Mouse (Mus musculus) fat pad, adult 2 months (tissue): Measurements from ENCODE around the gene Arhgef2.

ENCODE experiments used
- DNase-seq: peaks from one replicate; pipeline ENCODE4 v3.0.0-alpha.2; 2011; ENCODE audit warnings: low read depth, low spot score; ENCODE audit errors: extremely low read depth

Gene Arhgef2

DNA sequence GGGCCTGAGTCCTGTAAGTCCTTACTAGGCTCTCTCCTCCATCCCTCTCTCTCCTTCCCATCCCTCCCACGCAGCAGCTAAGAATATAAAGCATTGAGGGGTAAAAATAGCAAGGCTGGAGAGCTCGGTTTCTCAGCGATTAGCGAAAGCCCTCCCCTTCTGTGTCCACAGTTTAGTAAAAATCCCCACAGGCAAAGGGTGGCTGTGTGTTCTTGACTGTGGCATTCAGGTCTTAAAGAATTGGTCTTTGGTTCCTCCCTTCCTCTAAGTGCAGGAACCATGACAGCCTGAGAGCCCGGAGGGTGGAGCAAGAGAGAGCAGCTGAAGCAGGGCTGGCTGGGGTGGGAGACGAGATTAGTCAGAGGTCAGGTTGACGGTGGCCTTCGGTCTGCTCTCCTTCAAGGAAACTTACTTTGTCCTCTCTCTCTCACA, 30.8 kb downstream of the Arhgef2 start:
- DNase-seq = no peak

DNA sequence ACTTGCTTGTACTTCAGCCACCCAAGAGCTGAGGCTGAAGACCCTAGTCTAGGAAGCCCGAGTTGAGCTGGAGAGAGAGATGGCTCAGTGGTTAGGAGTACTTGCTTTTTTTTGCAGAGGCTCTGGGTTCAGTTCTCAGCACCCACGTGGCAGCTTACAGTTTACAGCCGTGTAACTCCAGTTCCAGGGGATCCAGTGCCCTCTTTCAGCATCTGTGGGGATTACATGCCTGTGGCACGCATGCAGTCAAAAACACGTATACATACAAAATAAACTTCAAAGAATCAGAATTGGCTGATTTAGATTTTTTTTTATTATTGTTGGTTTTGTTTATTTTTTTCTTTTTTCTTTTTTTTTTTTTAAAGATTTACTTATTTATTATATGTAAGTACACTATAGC, 31.4 kb downstream of the Arhgef2 start:
- DNase-seq = no peak

DNA sequence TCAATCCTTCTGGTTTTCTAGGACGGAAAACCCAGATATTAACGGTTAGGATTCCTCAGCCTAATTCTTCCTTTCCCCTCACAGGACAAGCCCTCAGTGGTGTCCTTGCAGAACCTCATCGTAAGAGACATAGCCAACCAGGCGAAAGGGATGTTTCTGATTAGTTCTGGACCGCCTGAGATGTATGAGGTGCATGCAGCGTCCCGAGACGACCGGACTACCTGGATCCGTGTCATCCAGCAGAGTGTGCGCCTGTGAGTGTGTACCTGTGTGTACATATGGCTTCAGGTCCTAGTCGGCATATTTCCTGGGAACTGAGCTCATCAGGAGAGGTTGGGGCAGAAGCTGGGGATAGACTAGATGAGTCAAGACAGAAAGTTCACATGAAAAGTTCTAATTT, 33.5 kb downstream of the Arhgef2 start:
- DNase-seq = no peak

DNA sequence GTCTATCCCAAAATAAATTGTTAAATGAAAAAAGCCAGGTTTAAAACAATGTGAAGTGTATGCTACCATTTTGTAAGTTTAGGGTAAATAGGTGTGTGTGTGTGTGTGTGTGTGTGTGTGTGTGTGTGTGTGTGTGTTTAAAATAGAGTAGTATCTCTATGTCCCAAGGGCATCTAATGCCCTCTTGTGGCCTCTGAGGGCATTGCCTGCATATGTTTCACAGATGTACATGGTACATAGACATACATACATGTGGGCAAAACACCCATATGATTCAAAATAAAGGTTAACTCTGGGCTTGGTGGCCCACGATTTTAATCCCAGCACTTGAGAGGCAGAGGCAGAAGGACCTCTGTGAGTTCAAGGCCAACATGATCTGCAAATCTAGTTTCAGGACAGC, 34.9 kb downstream of the Arhgef2 start:
- no peak for DNase-seq

DNA sequence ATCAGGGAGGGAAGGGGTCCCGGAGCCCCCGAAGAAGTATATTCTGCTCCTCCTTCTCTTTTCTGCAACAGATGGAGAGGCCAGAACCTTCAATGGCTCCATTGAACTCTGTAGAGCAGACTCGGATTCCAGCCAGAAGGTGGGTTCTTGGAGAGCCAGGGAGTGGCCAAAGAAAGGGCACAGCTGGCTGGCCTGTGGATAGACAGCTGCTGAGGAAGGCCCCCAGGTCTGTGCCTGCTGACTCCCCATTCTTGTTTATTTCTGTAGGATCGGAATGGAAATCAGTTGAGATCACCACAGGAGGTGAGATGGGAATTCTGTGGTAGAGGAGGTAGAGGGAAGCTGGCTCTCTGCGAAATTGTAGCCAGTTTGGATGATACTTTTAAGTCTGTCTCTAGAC, 37.3 kb downstream of the Arhgef2 start:
- no peak for DNase-seq

DNA sequence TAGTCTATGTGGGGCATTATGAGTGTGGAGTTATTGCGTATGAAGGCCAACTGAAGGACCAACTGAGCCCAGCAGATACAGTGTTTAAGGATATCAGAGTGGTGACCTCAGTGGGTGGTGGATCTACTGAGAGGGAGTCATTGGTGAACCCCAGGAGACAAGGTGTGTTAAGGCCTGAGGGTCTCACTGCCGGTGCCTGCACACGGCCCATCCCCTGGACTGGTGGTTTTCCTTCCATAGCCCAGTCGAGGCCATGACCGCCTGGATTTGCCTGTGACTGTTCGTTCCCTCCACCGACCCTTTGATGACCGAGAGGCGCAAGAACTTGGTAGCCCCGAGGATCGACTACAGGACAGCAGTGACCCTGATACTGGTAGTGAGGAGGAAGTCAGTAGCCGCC, 40.2 kb downstream of the Arhgef2 start:
- DNase-seq = no peak

DNA sequence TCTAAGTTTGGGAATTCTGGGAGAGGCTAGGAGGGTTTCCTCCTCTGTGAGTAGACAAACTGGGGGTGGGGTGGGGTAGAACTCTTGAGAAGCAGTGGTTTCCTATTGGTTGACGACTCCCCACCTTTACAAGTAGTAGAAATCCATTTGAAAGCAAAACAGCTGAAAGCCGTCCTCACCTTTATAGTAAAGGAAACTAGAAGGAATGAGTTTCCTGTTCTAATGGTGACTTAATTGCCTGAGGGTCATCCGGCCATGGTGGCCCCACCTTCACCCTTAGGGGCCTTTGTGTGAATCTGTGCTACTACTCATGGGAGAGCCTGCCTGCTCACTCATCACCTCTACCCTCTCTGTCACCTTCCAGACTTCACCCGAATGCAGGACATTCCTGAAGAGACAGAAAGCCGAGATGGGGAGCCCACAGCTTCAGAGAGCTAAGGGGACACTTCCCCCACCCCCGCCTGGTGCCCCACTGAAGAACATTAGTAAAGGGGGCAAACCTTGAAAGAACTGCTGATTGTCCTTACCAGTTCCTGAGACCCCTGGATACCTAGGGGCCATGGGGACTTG, 40.7 kb downstream of the Arhgef2 start:
- no peak for DNase-seq

DNA sequence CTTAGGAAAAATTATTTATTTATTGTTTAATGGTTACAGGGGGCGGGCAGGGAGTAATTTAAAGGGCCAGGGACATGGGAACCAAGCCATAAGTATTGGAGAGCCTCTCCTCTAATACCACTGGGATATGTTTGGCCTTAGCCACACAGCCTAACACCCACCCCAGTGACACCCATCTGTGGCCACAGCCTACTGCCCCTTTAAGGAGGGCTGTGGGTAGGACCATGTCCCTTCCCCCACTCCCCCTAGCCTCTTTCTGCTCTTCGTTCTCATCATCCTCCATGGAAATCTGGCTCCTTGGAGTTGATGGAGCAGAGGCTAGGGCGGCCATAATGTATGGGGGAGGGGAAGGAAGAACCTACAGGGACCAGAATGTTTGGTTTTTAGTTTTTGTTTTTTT, 41.3 kb downstream of the Arhgef2 start:
- no peak for DNase-seq

DNA sequence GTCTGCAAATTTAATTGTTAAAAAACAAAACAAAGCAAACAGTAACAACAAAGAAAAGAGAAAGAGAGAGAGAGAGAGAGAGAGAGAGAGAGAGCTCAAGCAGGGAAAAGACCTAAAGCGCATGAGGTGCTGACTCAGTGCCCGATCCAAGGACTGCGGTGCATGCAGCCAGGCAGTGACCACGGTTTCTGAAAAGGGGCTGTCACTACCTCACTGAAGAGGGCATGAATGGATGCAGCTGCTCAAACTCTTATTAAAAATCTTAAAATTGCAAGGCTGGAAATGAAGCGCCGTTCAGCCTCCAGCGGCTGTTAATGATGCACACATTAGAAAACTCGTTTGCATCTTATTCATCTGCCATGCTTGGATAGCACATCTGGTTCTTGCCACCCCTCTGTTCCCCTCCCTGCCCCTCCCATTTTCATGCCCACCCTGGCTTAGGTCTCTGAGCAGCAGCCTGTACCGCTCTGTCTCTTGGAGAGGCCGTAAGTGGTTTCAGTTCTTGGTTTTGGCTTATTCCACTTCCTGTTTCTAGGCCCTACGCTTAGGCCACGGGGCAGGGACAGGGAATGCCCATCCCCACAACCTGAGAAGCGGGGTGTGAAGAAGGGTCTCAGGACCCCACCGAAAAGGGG, 42.1 kb downstream of the Arhgef2 start:
- DNase-seq = no peak

DNA sequence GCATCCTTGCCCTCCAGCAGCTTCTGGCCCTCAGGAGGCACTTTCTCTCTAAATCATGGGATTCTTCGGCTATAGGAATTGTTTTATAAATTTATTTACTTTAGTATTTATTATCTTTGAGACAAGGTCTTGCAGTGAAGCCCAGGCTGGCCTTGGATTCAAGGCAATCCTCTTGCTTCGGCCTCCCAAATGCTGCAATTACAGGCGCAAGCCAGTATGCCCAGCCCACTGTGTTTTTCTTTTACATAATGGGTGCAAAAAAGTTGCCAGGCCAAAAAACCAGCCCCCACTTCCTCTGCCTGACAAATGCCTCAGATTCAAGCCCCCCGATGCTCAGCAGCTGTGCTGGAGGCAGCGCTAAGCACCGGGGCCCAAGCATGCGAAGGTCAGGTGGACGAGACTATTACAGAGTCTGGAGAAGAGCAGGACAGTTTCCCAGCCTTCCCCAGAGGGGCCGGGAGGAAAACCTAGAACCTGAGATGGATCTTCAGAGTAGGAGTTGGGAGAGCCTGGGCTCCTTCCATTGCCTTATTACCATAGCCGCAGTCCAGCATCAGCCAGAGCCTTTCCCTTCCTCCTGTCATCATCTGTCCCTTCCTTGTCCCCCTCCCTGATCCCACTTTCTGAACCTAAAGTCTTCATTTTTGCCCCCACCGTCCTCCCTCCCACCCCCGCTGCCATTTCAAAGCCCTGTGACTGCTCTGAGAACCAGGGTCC, 42.8 kb downstream of the Arhgef2 start:
- DNase-seq = no peak

DNA sequence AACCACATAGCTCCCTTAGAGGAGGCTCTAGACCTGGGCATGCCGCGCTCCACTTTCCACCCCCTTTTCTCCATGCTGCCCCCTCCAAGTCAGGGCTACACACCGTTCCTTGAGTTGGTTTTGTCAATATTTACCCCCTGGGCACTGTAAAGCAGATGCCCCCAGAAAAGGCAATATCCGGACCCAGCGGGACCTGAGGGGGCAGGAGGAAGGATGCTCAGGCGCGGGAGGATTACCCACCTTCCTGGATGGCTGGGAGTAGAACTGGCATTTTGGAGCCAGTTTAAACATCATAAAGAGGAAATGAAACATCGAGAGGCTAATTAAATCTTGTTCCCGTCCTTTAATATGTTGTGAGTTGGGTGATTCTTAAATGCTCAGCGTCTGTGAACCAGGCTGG, 43.4 kb downstream of the Arhgef2 start:
- DNase-seq = no peak

DNA sequence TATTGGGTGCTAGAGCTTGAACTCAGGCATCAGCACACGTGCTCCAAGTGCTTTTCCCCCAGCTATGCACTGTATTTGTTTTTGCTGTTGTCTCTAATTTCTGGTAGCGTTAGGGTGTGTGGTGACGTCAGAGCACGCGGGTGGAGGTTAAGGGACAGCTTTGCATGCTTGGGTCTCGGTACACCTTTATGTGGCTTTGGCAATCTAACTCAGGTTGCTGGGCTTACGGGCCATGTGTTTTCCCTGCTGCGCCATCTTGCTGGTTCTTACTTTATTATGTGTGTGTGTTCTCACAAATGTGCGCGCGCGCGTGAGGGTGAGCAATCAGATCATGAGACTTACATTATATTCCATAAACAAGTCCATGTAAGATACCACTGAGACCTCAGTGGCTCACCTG, 44.2 kb downstream of the Arhgef2 start:
- no peak for DNase-seq

DNA sequence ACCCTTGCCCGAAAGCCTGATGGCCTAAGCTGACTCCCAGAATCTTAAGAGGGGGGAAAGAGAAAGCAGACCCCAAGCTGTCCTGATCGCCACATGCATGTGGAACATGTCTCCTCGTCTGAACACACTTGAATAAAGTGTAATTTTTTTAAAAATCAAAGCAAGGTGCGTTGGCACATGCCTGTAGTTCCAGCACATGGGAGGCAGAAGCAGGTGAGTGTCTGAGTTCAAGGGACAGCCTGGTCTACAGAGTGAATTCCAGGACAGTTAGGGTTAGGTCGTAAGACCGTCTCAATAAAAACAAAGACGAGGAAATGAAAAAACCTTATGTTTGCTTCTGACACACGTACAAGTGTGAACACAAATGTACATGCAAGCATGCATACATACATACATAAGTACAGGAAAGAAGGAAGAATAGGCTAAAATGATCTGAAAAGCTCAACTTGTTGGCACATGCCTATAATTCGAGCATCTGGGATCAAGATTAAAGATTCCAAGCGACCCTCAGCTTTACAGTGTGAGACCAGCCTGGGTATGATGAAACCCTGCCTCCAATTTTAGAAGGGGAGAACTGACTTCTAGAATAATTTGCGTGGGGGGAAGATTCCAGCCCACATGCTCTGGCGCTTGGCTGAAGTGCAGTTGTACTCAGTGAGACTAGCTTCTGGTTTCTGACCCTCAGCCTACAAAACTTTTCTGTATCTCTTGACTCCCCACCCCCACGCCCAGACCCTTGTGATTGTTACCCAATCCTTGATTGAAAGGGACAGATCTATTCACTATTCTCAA, 45.1 kb downstream of the Arhgef2 start:
- DNase-seq = no peak

DNA sequence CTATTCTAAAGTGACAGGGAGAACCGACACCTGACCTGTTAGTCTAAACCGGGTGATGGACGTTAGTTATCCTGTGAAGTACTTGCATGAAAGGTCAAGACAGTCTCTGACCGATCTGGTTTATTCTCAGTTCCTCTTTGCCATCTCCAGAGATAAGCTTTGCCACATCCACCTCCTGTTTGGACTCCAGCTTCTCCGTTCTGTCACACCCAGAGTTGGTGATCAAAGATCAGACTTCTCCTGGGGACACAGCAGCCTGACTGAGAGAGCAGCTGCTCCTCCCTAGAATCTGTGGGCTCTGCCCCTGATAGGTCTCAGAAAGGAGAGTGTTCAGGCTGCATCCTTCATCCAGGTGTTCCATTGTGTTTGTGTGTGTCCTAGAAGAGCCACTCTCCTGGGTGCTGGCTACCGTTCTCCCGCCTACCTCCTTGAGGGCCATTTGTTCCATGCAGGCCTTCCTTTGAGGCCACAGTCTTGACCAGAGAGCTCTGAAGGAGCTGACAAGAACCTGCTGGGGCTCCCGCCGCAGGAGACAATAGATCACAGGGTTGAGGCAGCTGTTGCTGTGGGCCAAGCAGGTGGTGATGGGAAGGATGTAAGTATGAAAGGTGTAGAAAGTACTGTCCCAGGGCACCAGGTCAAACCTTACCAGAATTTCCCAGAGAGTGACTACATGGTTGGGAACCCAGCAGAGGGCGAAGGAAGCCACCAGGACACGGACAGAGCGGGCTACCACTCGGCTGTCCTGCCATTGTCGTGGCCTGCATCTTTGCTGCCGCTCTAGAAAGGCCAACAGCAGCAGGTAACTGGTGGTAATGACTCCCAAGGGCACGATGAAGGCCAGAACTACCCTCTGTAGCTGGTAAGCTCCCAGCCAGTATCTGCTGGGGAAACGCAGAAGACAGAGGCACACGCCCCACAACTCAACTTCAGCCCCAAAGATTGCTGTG, 46.2 kb downstream of the Arhgef2 start:
- no peak for DNase-seq

DNA sequence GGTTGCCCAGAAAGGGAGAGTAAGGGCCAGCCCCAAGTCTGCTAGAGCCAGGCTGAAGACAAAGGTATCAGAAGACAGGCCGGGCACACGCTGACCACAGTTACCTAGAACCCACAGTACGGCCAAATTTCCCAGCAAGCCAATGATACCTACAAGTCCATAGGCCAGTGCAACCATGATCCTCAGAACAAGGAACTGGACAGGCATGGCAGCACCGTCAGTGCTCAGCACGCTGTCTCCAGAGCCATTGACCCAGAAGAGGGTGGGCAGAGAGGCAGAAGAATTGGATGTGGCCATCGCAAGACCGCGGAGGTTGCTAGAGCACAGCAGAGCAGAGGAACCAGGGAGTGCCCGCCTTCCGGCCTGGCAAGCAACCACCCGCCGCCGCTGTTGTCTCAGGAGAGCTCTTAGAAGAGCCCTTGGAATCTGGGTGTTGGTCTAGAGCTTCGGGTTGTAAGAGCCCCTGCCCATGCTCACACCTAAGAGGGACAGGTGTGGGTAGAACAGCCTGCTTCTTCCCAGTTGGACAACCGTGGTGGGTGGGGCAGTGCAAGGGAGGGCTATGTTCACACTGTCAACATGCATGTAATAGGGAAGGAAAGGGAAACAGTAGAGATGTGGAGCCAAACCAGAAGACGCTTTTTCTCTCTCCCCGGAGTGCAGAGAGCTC, 47.2 kb downstream of the Arhgef2 start, which contains the start of gene Rxfp4:
Gene Rxfp4 (minus strand): TSS at position 297 of the 670 bp plus-strand sequence.
- DNase-seq = no peak

DNA sequence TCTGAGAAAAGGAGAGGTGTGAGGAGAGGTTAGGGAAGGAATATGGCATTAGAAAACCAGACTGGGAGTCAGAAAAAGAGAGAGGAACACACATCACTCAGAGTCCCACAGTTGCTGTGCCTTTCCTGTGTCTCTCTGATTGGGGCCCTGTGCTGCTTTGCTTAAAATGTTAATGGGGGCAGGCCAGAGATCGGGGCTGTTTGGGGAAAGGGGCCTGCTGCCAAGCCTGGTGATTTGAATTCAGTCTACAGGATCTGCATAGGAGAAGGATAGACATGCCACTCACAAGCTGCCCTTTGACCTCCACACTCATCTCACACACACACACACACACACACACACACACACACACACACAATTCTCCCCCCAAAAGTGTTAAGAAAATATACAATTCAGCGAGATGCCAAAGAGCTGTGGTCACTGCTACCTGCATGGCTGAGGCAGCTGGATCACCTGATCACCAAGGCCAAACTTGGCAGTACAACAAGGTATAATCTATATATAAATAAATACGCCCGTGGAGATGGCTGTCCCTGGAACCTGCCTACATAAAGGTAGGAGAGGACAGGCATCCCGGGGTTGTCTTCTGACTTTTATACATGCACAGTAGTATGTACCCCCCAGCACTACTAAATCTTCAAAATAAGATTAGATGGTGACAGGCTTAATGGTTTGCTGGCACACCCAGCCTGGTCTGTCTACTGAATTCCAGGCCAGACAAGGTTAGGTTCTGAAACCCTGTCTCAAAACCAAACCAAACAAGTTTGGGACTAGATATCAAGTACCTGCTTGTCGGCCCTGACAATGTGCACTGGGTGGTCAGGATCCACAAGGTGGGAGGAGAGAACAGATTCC, 48.0 kb downstream of the Arhgef2 start:
- DNase-seq = peak; percentile 85

DNA sequence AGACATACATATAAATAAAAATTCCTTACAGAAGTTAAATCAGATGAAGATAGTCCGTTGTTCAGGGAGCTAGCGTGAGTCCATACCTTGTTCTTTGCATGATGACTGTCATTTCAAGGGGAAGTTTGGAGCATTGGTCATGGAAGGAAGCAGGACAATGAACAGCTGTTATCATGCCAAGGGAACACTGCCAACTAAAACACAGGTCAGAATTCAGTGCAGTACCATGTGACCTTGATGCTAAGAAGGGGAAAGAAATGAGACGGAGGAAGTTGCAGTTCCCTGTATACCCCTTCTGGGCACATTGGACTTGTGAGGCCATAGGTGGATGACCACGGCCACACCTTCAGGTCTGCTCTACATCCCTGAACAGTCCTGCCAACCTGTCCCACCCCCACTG, 48.9 kb downstream of the Arhgef2 start:
- DNase-seq = peak; percentile 65

DNA sequence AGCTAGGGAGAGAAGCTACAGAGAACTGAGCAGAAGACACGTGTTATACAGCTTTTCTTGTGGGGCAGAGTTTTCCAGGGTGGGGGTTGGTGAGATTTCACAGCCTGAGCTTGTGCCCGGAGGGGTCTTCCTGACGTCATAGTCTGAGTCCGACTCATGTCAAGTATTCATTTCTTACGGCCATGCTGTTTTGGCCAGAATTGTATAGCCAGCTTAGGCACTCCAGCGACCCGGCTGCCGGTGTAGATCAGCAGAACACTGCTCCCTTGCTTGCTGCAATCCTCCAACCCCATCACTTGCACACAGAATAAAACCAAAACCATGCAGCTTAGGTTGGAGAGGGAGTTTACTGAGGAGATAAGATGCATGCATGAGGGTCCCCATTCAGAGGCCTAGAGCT, 49.9 kb downstream of the Arhgef2 start:
- DNase-seq = no peak
